Mouse (Mus musculus): ENCODE results near the gene Cnih1.
A peak's percentile ranks its signal among the peaks of the same experiment; 100 is the strongest.

Gene Cnih1

DNA sequence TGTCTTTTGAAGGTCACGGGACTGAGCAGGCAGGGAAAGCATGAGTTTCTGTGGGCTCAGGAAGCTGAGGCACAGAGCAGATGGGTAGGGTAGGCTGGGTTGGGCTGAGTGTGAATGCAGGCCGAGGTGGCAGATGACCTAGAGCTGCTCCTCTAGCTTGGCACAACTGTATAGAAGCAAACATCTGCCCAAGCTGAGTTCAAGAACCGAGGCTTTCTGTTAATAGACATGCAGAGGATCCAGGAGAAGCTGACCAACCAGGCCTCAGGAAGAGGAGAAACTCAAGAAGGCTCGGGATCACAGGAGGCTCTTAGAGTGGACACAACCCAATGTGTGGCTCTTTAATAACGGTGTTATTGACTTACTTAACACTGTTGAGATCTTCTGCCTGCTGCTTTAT is 18.0 kb upstream of the Cnih1 start:
- H3K27me3 ChIP-seq (ENCODE audit: control insufficient read depth, insufficient read depth, low read length, poor library complexity, severe bottlenecking): no peaks in the 10 kb centered on the region
- no peaks in the 10 kb centered on the region; the same call in 1 of the 2 replicates for H3K36me3 ChIP-seq (ENCODE audit: control insufficient read depth, insufficient read depth, low read length, poor library complexity, severe bottlenecking)
- no peak for DNase-seq (ENCODE audit: low read depth, low spot score)

DNA sequence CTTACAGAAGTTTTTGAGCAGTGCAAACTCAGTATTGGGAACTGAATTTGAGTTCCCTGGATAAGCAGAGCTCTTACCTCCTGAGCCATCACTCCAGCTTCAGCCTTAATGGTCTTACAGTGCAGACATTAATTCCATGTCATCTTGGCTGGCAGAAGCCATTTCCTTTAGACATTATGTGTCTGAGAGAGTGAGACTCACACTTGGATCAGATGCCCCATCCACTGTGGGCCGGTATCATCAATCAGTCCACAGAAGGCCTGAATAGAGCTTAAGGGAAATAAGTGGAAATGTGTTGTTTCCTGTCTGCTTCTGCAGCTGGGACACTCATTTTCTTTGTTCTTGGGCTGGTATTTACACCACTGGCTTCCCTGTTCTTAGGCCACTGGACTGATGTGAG is 15.6 kb upstream of the Cnih1 start:
- DNase-seq (ENCODE audit: low read depth, low spot score): no peak
- no peaks in the 10 kb centered on the region for H3K27me3 ChIP-seq (ENCODE audit: control insufficient read depth, insufficient read depth, low read length, poor library complexity, severe bottlenecking)
- H3K36me3 ChIP-seq (ENCODE audit: control insufficient read depth, insufficient read depth, low read length, poor library complexity, severe bottlenecking): no peaks in the 10 kb centered on the region

DNA sequence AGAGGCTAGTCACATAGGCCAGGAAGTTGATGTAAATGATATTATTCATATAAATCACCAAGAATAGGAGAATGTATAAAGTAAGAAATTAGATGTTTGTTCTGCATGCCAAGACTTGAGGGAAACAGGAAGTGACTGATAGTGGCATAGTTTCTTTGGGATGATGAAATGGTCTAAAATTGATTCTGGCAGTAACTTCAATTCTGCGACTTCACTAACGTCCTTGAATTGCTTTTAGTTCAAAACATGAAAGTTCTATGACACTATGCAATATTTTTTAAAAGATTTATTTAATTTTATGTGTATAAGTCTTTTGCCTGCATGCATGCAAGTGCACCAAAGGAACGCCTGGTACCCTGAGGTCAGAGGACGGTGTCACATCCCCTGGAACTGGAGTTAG is 15.0 kb upstream of the Cnih1 start:
- DNase-seq (ENCODE audit: low read depth, low spot score): no peak
- Histone ChIP-seq H3K36me3 (ENCODE audit: control insufficient read depth, insufficient read depth, low read length, poor library complexity, severe bottlenecking) (no peaks in the 10 kb centered on the region), H3K27me3 (ENCODE audit: control insufficient read depth, insufficient read depth, low read length, poor library complexity, severe bottlenecking) (no peaks in the 10 kb centered on the region)

DNA sequence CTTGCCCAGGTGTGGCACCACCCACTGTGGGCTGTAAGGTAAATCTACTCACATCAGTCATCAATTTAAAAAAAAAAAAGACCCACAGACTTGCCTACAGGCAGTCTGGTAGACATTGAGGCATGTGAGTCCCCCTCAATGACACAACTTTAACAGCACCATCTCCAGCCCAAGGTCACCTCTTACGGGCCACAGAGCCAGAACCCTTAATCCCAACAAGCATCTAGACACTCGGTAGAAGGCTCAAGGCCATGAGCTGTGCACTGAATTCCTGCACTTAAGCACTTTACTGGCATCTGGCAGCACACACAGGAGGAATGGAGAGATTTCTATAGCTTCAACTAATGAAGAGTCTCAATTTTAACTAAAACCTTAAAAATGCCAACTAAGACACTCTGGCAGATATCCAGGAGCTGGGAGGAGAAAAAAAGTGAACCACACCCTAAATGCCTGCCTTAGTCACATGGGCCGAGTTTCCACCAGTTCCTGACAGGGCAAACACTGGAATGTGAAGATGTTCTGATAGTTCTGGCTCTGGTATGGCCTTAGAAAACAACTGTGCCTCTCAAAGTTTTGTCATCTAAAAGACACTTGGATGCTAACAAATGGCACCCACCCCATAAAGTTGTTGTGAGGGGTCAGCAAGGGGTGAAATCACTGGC is 12.6 kb upstream of the Cnih1 start:
- no peak for DNase-seq (ENCODE audit: low read depth, low spot score)
- Histone ChIP-seq H3K36me3 (ENCODE audit: control insufficient read depth, insufficient read depth, low read length, poor library complexity, severe bottlenecking) (no peaks in the 10 kb centered on the region), H3K27me3 (ENCODE audit: control insufficient read depth, insufficient read depth, low read length, poor library complexity, severe bottlenecking) (no peaks in the 10 kb centered on the region)

DNA sequence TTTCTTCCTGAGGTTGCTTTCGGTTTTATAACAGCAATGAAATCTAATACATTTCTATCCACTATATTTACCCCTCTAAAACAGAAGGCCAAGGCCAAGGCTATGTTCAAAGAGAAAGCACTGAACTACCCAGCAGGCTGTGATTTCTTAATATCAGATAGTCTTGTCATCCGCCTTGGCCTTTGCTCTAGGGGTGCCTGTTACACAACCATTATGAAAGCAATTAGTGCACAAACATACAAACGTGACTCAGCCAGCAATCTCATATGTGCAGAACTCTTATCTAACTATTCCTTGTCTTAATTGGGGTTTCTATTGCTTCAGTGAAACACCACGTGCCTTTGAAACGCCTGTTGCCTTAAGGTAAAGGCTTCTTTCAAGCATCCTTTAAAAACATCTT is 5.9 kb upstream of the Cnih1 start:
- Histone ChIP-seq H3K36me3 (ENCODE audit: control insufficient read depth, insufficient read depth, low read length, poor library complexity, severe bottlenecking) (no peaks in the 10 kb centered on the region), H3K27me3 (ENCODE audit: control insufficient read depth, insufficient read depth, low read length, poor library complexity, severe bottlenecking) (no peaks in the 10 kb centered on the region)
- no peak for DNase-seq (ENCODE audit: low read depth, low spot score)

DNA sequence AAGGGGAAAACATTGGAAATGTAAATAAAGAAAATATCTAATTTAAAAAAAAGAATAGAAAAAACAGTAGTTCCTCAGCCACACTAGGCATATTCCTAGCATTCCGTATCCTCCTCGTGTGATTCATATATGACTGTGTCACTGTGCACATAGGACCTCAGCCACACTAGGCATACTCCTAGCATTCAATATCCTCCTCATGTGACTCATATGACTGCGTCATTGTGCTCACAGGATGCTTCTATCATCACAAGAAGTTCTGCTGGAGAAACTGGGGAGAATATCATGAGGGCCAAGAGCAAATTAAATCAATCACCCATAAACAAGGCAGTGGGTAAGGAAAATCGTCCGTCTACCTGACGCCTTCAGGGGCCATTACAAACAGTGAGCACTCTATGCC is 2.5 kb upstream of the Cnih1 start:
- no peak for DNase-seq (ENCODE audit: low read depth, low spot score)
- H3K27me3 ChIP-seq (ENCODE audit: control insufficient read depth, insufficient read depth, low read length, poor library complexity, severe bottlenecking): no peaks in the 10 kb centered on the region

DNA sequence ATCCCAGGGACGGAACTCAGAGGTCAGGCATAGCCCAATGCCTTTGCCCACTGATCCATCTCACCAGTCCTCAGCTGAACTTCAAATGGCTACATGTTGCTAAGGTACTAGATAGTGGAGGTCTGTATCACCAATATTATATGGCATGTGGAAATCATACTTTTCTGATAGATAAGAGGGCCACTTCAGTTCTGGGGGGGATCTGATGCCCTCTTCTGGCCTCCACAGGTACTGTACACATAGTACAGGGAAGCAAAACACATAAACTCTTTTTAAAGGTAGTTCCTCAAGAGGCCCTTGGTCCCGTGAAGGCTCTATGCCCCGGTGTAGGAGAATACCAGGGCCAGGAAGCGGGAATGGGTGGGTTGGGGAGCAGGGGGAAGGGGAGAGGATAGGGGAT is 2.1 kb upstream of the Cnih1 start:
- no peaks in the 10 kb centered on the region for H3K36me3 ChIP-seq (ENCODE audit: control insufficient read depth, insufficient read depth, low read length, poor library complexity, severe bottlenecking)
- DNase-seq (ENCODE audit: low read depth, low spot score): peak; percentile 61
- no peaks in the 10 kb centered on the region for H3K27me3 ChIP-seq (ENCODE audit: control insufficient read depth, insufficient read depth, low read length, poor library complexity, severe bottlenecking)

More for the DNA sequence above, 2.5 kb upstream of the Cnih1 start:
- H3K36me3 ChIP-seq (ENCODE audit: control insufficient read depth, insufficient read depth, low read length, poor library complexity, severe bottlenecking): no peaks in the 10 kb centered on the region

DNA sequence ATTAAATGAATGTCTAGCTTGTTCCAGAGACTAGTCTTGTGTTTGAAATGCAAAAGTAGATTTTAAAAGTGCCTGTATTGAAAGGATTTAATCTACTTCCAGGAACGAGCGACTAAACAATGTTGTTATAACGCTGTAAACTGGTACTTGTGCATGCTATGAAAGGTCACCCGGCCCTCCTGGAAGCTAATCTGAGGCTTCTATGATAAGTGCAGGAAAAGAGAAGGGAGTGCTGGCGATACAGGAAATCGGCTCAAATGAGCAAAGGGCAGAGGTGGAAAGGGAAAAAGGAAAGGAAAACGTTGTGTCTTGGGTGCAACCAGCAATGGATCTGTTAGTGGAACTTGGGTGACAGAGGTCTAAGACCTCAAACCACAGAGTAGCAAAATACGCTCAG is 292 bp upstream of the Cnih1 start:
- no peaks in the 10 kb centered on the region for H3K36me3 ChIP-seq (ENCODE audit: control insufficient read depth, insufficient read depth, low read length, poor library complexity, severe bottlenecking)
- no peaks in the 10 kb centered on the region for H3K27me3 ChIP-seq (ENCODE audit: control insufficient read depth, insufficient read depth, low read length, poor library complexity, severe bottlenecking)
- no peak for DNase-seq (ENCODE audit: low read depth, low spot score)

DNA sequence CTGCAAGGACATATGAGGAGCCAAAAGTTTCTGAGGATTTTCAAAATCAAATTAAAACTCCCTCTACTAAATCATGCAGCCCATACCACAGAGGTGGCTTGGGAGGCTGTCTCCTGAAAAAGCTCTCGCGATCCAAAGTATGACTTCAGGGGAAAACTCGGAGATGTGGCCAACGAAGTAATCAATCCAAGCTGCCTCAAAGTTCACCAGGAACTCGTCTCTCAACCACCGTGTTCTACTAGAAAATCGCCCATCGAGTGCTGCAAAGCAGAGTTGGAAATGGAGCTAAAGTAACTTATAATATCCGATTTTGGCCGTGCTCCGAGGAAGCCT is 791 bp downstream of the Cnih1 start:
- Histone ChIP-seq H3K36me3 (ENCODE audit: control insufficient read depth, insufficient read depth, low read length, poor library complexity, severe bottlenecking) (peaks cover 1% of the 10 kb centered on the region; the same call in 1 of the 2 replicates), H3K27me3 (ENCODE audit: control insufficient read depth, insufficient read depth, low read length, poor library complexity, severe bottlenecking) (no peaks in the 10 kb centered on the region)
- no peak for DNase-seq (ENCODE audit: low read depth, low spot score)

DNA sequence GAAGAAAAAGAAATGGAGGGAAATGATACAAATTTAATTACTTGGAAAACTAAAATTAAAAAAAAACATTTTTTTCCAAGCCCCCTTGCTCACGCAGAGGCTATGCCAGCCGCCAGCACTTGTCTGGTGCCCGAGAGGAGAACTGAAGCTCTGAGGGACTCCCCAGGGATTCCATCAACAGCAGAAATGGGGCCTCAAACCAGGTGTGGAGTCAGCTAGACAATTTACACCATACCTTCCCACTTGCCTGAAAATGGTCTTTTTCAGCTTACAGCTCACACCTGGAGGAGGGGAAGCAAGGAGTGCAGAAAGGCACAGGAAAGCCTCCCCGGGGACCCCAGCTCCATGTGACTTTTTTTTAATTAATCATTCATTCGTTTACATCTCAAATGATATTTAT is 3.0 kb downstream of the Cnih1 start:
- DNase-seq (ENCODE audit: low read depth, low spot score): peak; percentile 47
- Histone ChIP-seq H3K27me3 (ENCODE audit: control insufficient read depth, insufficient read depth, low read length, poor library complexity, severe bottlenecking) (no peaks in the 10 kb centered on the region), H3K36me3 (ENCODE audit: control insufficient read depth, insufficient read depth, low read length, poor library complexity, severe bottlenecking) (peaks cover 10% of the 10 kb centered on the region)

DNA sequence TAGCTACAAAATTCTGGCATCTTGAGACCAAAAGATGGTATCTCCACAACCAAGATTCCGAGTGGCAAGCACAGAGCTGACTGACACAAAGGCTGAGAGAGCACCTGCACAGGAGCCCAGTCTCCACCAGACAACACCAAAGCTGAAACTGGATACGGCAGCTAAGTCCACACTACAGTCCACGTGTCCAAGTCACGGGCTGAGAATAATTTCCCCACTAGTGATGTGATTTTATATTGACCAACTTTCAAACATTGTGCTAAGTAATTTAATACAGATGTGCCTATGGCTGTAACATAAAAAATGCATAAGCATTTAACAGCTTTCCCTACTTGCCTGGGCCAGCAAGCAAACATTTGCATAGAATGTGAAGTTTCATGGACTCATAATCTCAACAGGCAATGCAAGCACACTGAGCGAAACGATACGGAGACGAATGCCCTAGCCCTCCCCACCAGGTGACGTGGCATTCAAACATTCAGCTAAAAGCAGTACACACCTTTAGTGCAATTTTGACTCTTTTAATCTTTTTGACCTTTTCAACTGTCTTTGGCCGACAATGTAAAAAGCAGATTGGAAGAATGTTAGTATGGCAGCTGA is 4.8 kb downstream of the Cnih1 start:
- no peak for DNase-seq (ENCODE audit: low read depth, low spot score)
- H3K27me3 ChIP-seq (ENCODE audit: control insufficient read depth, insufficient read depth, low read length, poor library complexity, severe bottlenecking): no peaks in the 10 kb centered on the region
- H3K36me3 ChIP-seq (ENCODE audit: control insufficient read depth, insufficient read depth, low read length, poor library complexity, severe bottlenecking): peaks cover 15% of the 10 kb centered on the region

DNA sequence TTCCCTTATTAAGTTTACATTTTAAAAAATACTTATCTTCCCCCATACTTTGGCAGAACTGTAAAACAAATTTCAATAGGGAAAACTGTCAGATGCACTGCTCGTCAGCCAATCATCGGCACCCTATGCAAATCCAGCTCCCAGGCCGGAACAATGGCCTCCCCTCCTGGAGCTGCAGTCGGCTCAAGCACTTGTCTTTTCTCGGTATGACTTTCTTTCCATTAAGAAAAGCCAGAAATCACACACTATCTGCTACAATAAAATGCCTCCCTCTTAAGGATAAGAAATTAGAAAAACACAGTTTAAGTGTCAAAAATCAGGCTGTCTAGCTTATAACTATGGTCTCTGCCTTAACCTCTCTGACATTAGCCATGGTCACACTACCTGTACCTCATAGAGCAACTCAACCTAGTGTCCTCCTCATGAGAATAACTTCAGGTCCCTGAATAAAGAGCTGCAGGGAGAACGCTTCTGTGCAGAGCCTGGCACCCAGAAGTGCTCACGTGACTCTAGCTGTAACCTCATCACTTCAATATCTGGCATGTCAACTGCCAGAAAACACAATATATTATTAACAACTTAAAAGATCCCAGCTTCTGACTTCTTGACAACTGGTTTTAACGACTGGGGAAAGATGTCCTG is 5.9 kb downstream of the Cnih1 start:
- no peak for DNase-seq (ENCODE audit: low read depth, low spot score)
- H3K27me3 ChIP-seq (ENCODE audit: control insufficient read depth, insufficient read depth, low read length, poor library complexity, severe bottlenecking): no peaks in the 10 kb centered on the region
- peaks cover 16% of the 10 kb centered on the region for H3K36me3 ChIP-seq (ENCODE audit: control insufficient read depth, insufficient read depth, low read length, poor library complexity, severe bottlenecking)

DNA sequence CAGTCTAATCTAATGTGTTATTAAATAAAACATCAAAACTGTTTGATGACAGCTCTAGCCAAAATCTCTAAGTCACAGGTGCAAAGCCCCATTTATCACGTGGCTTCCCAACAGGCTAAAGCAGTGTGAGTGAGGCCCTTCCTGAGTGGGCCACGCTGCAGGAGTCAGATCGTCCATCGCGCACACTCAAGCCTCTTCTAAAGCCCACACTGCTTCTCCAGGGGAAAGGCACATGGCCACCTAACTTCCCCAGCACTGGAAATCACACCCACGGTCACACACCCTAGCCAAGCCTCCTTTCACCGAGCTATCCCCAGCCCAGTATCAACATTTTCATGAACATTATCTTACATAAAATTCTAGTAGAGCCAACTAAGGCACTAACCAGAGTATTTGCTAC is 7.1 kb downstream of the Cnih1 start:
- peaks cover 16% of the 10 kb centered on the region for H3K36me3 ChIP-seq (ENCODE audit: control insufficient read depth, insufficient read depth, low read length, poor library complexity, severe bottlenecking)
- H3K27me3 ChIP-seq (ENCODE audit: control insufficient read depth, insufficient read depth, low read length, poor library complexity, severe bottlenecking): no peaks in the 10 kb centered on the region
- no peak for DNase-seq (ENCODE audit: low read depth, low spot score)

DNA sequence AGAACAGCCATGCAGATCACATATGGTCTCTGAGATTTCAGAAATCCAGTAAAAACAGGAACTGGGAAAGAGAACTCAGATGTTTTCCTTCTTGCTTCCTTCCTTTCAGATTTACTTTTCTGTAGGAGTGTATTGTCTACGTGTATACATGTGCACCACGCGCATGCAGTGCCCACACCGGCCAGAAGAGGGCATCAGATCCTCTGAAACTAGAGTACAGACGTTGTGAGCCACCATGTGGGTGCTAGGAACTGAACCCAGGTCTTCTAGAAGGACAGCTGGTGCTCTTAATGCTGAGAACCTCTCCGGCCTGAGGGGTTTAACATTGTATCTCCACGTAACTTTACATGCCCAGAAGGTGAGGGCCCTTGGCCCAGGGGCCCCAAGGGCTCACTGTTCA is 9.0 kb downstream of the Cnih1 start:
- Histone ChIP-seq H3K36me3 (ENCODE audit: control insufficient read depth, insufficient read depth, low read length, poor library complexity, severe bottlenecking) (peaks cover 18% of the 10 kb centered on the region), H3K27me3 (ENCODE audit: control insufficient read depth, insufficient read depth, low read length, poor library complexity, severe bottlenecking) (no peaks in the 10 kb centered on the region)
- DNase-seq (ENCODE audit: low read depth, low spot score): peak; percentile 29

DNA sequence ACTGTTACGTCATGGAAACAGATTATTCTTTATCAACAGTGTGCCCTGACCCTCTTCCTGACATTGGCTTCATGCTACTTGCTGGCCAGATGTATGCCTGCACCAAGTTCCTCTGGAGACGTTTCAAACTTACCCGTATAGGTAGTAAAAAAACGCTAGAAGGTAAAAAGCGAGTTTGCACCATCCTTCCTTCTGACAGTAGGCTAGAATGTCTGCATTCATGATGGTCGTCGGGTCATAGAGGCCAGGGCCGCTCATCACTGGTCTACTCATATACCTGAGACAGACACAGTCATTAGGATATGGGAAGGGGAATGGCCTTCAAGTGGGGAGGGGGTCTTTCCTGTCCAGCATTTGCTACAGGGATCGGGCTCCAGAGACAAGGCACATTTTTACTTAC is 9.5 kb downstream of the Cnih1 start:
- DNase-seq (ENCODE audit: low read depth, low spot score): no peak
- peaks cover 18% of the 10 kb centered on the region for H3K36me3 ChIP-seq (ENCODE audit: control insufficient read depth, insufficient read depth, low read length, poor library complexity, severe bottlenecking)
- no peaks in the 10 kb centered on the region for H3K27me3 ChIP-seq (ENCODE audit: control insufficient read depth, insufficient read depth, low read length, poor library complexity, severe bottlenecking)

All from splenic B cell, adult 2 months (primary cell).